Mouse (Mus musculus) forebrain, embryonic 15.5 days (tissue): ENCODE results near the gene A630076J17Rik. TPM values are rescaled to one million over a fixed set of nuclear protein-coding genes. Genes with fewer than 3 reads are reported as not detected.

ENCODE experiments used
- ATAC-seq: fragments of 200-750 bp; cut with Nextera tagmentation; replicated peaks from 2 replicates; pipeline ENCODE4 v1.8.0; 2017; ENCODE audit warnings: mild to moderate bottlenecking, moderate TSS enrichment, moderate library complexity
- H3K27ac ChIP-seq: fragments of 300-500 bp; sonication (generic); replicated peaks from 2 replicates; pipeline ENCODE4 v1.5.1; 2015; ENCODE audit warnings: mild to moderate bottlenecking, inconsistent platforms
- H3K27me3 ChIP-seq: fragments of 300-500 bp; sonication (generic); 2 replicates; pipeline ENCODE4 v1.6.1; 2015; ENCODE audit warnings: inconsistent platforms
- H3K36me3 ChIP-seq: fragments of 300-500 bp; sonication (generic); 2 replicates; pipeline ENCODE4 v1.6.1; 2015; ENCODE audit warnings: mild to moderate bottlenecking, inconsistent platforms
- H3K4me1 ChIP-seq: fragments of 300-500 bp; sonication (generic); 2 replicates; pipeline ENCODE4 v1.6.1; 2015; ENCODE audit warnings: inconsistent platforms
- H3K4me2 ChIP-seq: fragments of 300-500 bp; sonication (generic); replicated peaks from 2 replicates; pipeline ENCODE4 v1.6.1; 2015; ENCODE audit warnings: mild to moderate bottlenecking, inconsistent platforms
- H3K4me3 ChIP-seq: fragments of 300-500 bp; sonication (generic); 2 replicates; pipeline ENCODE4 v1.5.1; 2015; ENCODE audit warnings: mild to moderate bottlenecking, inconsistent platforms
- H3K9ac ChIP-seq: fragments of 300-500 bp; sonication (generic); replicated peaks from 2 replicates; pipeline ENCODE4 v1.6.1; 2015; ENCODE audit warnings: mild to moderate bottlenecking, inconsistent platforms
- H3K9me3 ChIP-seq: fragments of 300-500 bp; sonication (generic); 2 replicates; pipeline ENCODE4 v1.6.1; 2016; ENCODE audit warnings: inconsistent platforms
- WGBS: fragments of 180-500 bp; shearing (Covaris S2); methylation state at CpG from one replicate; pipeline ENCODE4 v1.1.7; 2015; ENCODE audit warnings: mixed read lengths; 5-methylcytosine and 5-hydroxymethylcytosine counted together
- polyA plus RNA-seq: library from polyadenylated mRNA; unstranded; fragments of >200 nt; fragmentation: Nextera tagmentation; extraction: Ambion mirVana; gene quantifications from 2 replicates; pipeline ENCODE4 v1.2.1, GENCODE M21; 2015

The A630076J17Rik gene
- polyA plus RNA-seq, 1 experiment from 2014 or later, result not detected

DNA sequence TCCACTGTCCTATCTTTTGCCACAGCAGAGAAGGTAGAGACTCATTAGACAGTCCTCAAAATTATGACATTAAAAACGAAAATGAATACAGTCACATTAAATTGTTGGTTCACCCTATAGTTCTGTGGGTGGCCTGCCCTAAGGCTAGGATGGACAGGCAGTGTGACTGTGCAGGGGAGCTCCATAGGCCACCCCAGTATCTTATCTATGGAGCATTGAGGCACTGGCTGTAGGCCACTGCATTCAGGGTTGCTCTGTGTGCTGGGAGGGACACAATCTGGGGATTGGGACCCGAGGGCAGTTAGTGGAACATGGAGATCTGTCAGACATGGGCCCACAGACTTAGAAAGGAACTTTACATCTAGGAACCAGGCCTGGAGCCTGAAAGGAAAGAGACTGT, 3.5 kb downstream of the A630076J17Rik start:
- no peak overlapping the region for H3K9ac ChIP-seq
- WGBS, result 41% methylated on average over 2 of the region's 2 CpGs
- H3K27me3 ChIP-seq, result no peaks in the 10 kb centered on the region
- H3K9me3 ChIP-seq, result no peaks in the 10 kb centered on the region
- H3K4me1 ChIP-seq, result no peaks in the 10 kb centered on the region
- H3K27ac ChIP-seq, result no peak overlapping the region
- ATAC-seq, result peak; percentile 41
- H3K4me2 ChIP-seq, result no peak overlapping the region
- no peak overlapping the region for H3K4me3 ChIP-seq
- no peaks in the 10 kb centered on the region for H3K36me3 ChIP-seq

- H3K36me3 ChIP-seq, result no peaks in the 10 kb centered on the region
- no peak for ATAC-seq
- 58% methylated on average over 2 of the region's 2 CpGs for WGBS
These were observed 7.6 kb downstream of the A630076J17Rik start for GRCm38 (mm10) chr3:107238051-107238450.

DNA sequence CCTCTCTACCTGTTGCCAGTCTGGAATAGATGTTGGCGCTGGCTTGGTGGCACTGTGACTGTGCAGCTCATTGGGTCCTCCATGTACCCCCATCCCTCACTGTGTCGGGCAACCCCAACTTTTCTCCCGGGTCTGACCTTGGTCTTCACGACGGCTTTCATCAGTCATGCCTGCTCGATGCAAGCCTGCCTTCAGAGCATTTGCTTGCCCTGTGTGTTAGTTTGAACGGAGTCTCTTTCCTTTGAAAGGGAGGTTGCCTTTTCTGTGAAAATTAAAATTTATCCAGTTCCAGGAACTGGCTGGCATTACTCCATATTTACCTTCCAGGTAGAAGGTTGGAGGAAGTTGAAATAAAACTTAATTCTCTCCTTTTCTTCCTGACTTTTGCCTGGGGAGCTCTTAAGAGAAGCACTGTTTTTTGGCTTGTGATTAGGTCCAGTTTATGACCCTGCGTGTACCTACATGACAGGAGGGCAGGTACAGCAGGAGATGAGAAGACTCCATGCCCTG, 8.1 kb downstream of the A630076J17Rik start:
- no peak overlapping the region for H3K27ac ChIP-seq
- H3K4me1 ChIP-seq, result peaks cover 10% of the 10 kb centered on the region; the same call in 1 of the 2 replicates
- no peak overlapping the region for H3K4me3 ChIP-seq
- whole genome bisulfite sequencing, result 90% methylated on average over 8 of the region's 8 CpGs
- H3K9ac ChIP-seq, result no peak overlapping the region
- no peak overlapping the region for H3K4me2 ChIP-seq
- H3K27me3 ChIP-seq, result no peaks in the 10 kb centered on the region
- H3K9me3 ChIP-seq, result no peaks in the 10 kb centered on the region
- ATAC-seq, result no peak
- H3K36me3 ChIP-seq, result no peaks in the 10 kb centered on the region

More at GRCm38 (mm10) chr3:107238051-107238450, 7.6 kb downstream of the A630076J17Rik start:
- Histone ChIP-seq H3K9ac (no peak overlapping the region), H3K4me3 (no peak overlapping the region), H3K27ac (no peak overlapping the region), H3K4me2 (no peak overlapping the region), H3K4me1 (peaks cover 10% of the 10 kb centered on the region; the same call in 1 of the 2 replicates), H3K27me3 (no peaks in the 10 kb centered on the region), H3K9me3 (no peaks in the 10 kb centered on the region)

GRCm38 (mm10) chr3:107239607-107240006, 9.2 kb downstream of the A630076J17Rik start, which contains the start of gene Prok1:
TSS of gene Prok1 (minus strand) at chr3:107239707.
- 90% methylated on average over 9 of the region's 9 CpGs for WGBS
- no peaks in the 10 kb centered on the region for H3K36me3 ChIP-seq
- H3K4me1 ChIP-seq, result peaks cover 10% of the 10 kb centered on the region; the same call in 1 of the 2 replicates
- no peak within 1 kb of the TSS for H3K4me2 ChIP-seq
- no peak within 1 kb of the TSS for H3K27ac ChIP-seq
- H3K27me3 ChIP-seq, result no peaks in the 10 kb centered on the region
- no peak within 1 kb of the TSS for H3K9ac ChIP-seq
- no peaks in the 10 kb centered on the region for H3K9me3 ChIP-seq
- H3K4me3 ChIP-seq, result no peak within 1 kb of the TSS
- no peak for ATAC-seq

GRCm38 (mm10) chr3:107241389-107242094, 11.1 kb downstream of the A630076J17Rik start:
- Histone ChIP-seq H3K4me2 (0 out of 2 replicates have a peak overlapping the region, but pooled peaks have one; percentile 2), H3K9me3 (no peaks in the 10 kb centered on the region), H3K36me3 (no peaks in the 10 kb centered on the region), H3K9ac (no peak overlapping the region), H3K4me3 (no peak overlapping the region), H3K4me1 (peaks cover 10% of the 10 kb centered on the region; the same call in 1 of the 2 replicates), H3K27me3 (no peaks in the 10 kb centered on the region), H3K27ac (no peak overlapping the region)
- WGBS, result 13% methylated on average over 14 of the region's 14 CpGs
- peak; percentile 60 for ATAC-seq

DNA sequence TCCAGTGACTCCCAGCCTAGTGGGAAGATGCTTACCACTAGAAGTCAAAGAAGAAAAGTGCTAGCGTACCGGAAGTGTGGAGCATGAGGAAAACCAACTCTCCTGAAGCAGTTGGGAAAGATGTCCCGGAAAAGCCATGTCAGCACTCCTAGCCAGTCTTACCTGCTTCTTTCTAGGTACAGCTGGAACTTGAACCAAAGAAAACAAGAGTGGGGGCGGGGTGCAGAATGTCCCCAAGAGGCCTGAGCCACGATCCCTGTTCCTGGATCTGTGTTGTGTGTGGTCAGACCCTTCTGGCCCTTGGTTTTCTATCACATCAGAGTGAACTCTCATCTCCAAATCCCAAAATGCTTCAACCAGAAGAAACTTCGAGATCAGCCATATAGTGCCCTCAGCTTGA, 16.5 kb downstream of the A630076J17Rik start:
- 80% methylated on average over 6 of the region's 6 CpGs for WGBS
- Histone ChIP-seq H3K4me1 (peaks cover 4% of the 10 kb centered on the region; the same call in 1 of the 2 replicates), H3K9ac (no peak overlapping the region), H3K4me3 (no peak overlapping the region), H3K4me2 (no peak overlapping the region), H3K27ac (no peak overlapping the region), H3K27me3 (no peaks in the 10 kb centered on the region), H3K9me3 (no peaks in the 10 kb centered on the region), H3K36me3 (no peaks in the 10 kb centered on the region)
- no peak for ATAC-seq

GRCm38 (mm10) chr3:107249042-107249441, 18.6 kb downstream of the A630076J17Rik start:
- Histone ChIP-seq H3K9me3 (no peaks in the 10 kb centered on the region), H3K4me2 (no peak overlapping the region), H3K4me3 (no peak overlapping the region), H3K27me3 (no peaks in the 10 kb centered on the region), H3K27ac (no peak overlapping the region), H3K4me1 (0 out of 2 replicates have a peak, but pooled peaks cover 3% of the 10 kb centered on the region), H3K9ac (no peak overlapping the region), H3K36me3 (no peaks in the 10 kb centered on the region)
- WGBS, result 73% methylated on average over 3 of the region's 3 CpGs
- no peak for ATAC-seq

- H3K36me3 ChIP-seq, result no peaks in the 10 kb centered on the region
- no peak overlapping the region for H3K4me3 ChIP-seq
- ATAC-seq, result no peak
- no peak overlapping the region for H3K4me2 ChIP-seq
- 74% methylated on average over 2 of the region's 2 CpGs for WGBS
- H3K27me3 ChIP-seq, result no peaks in the 10 kb centered on the region
- 0 out of 2 replicates have a peak, but pooled peaks cover 3% of the 10 kb centered on the region for H3K4me1 ChIP-seq
- H3K9ac ChIP-seq, result no peak overlapping the region
- H3K9me3 ChIP-seq, result no peaks in the 10 kb centered on the region
- H3K27ac ChIP-seq, result no peak overlapping the region
These were observed 19.9 kb downstream of the A630076J17Rik start for GRCm38 (mm10) chr3:107250320-107250719.

- Histone ChIP-seq H3K4me2 (no peak overlapping the region), H3K27me3 (no peaks in the 10 kb centered on the region), H3K27ac (no peak overlapping the region), H3K4me1 (0 out of 2 replicates have a peak, but pooled peaks cover 3% of the 10 kb centered on the region), H3K4me3 (no peak overlapping the region), H3K9me3 (no peaks in the 10 kb centered on the region), H3K36me3 (no peaks in the 10 kb centered on the region), H3K9ac (no peak overlapping the region)
- WGBS, result 80% methylated on average over 4 of the region's 4 CpGs
- no peak for ATAC-seq
These were observed 21.6 kb downstream of the A630076J17Rik start for GRCm38 (mm10) chr3:107252035-107252434.

DNA sequence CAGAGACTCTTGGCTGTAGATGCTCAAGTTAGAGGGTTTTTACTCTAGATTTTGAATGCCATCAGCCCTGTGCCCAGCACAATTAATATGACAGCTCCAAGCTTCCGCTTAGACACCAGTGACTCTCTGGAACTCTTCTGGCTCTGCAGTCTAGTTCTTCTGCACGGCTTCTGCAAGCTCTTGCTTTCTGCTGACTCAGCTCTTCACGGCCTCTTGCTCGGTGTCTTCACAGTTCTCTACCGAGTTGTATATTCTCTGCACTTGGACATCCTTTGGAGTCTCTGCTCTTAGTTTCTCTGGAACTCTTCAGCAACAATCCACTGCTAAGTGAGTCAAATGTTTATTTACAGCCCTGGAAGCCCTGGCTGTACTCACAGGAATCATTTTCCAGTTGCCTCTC, 23.5 kb downstream of the A630076J17Rik start:
- Histone ChIP-seq H3K36me3 (no peaks in the 10 kb centered on the region), H3K4me3 (no peak overlapping the region), H3K27me3 (no peaks in the 10 kb centered on the region), H3K4me2 (no peak overlapping the region), H3K27ac (no peak overlapping the region), H3K4me1 (0 out of 2 replicates have a peak, but pooled peaks cover 6% of the 10 kb centered on the region), H3K9ac (no peak overlapping the region), H3K9me3 (no peaks in the 10 kb centered on the region)
- no peak for ATAC-seq
- 91% methylated on average over 5 of the region's 5 CpGs for whole genome bisulfite sequencing

DNA sequence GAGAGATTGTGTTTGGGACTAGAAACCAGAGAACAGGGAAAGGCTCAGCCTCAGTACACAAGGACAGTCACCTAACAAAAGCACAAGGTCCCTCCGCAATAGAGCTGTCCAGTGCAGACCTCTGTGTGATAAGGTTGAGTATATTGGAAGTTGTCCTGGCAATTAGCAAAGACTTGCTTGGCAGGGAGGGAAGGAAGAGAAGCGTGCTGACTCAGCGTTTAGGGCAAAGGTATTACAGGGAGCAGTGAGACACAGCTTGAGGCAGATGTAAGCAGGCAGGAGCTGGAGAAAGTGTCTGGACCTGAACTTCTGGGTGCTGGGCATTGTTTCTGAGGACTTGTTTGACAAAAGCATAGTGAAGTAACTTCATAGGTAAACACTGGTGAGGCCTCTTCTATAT, 25.6 kb downstream of the A630076J17Rik start:
- no peak for ATAC-seq
- H3K4me2 ChIP-seq, result no peak overlapping the region
- no peak overlapping the region for H3K27ac ChIP-seq
- WGBS, result 90% methylated on average over 3 of the region's 3 CpGs
- no peaks in the 10 kb centered on the region for H3K9me3 ChIP-seq
- no peak overlapping the region for H3K9ac ChIP-seq
- H3K4me1 ChIP-seq, result peaks cover 11% of the 10 kb centered on the region
- H3K4me3 ChIP-seq, result no peak overlapping the region
- H3K36me3 ChIP-seq, result no peaks in the 10 kb centered on the region
- H3K27me3 ChIP-seq, result no peaks in the 10 kb centered on the region

GRCm38 (mm10) chr3:107256724-107257123, 26.3 kb downstream of the A630076J17Rik start:
- WGBS, result 73% methylated on average over 7 of the region's 7 CpGs

More at GRCm38 (mm10) chr3:107256724-107257123, 26.3 kb downstream of the A630076J17Rik start:
- H3K4me1 ChIP-seq, result peaks cover 19% of the 10 kb centered on the region
- H3K27me3 ChIP-seq, result no peaks in the 10 kb centered on the region
- no peak overlapping the region for H3K9ac ChIP-seq
- no peak overlapping the region for H3K27ac ChIP-seq
- no peak overlapping the region for H3K4me3 ChIP-seq
- no peak for ATAC-seq
- no peaks in the 10 kb centered on the region for H3K36me3 ChIP-seq
- H3K9me3 ChIP-seq, result no peaks in the 10 kb centered on the region
- no peak overlapping the region for H3K4me2 ChIP-seq
